Mouse (Mus musculus) layer of hippocampus, adult 18-20 months (tissue): ENCODE measurements around the gene Tead2. TPM values are rescaled to one million over a fixed set of nuclear protein-coding genes. Genes with fewer than 3 reads are reported as not detected.
"Not testable (repeated sequence)": the region's sequence is repeated elsewhere in the genome, so short reads cannot be mapped to it uniquely, and the experiment has no call there.

Experiments used
- DNase-seq, 2 experiments: peaks; one replicate each; pipeline ENCODE4 v3.0.0; 2022; ENCODE audit warnings: low spot score in 2 of 2
- long read RNA-seq: library from polyadenylated mRNA; stranded (forward); transcript quantifications from one replicate; pipeline ENCODE4 v2.0.0, GENCODE M21; 2021
- total RNA-seq, 2 experiments: library from RNA; stranded (reverse); gene quantifications; 2 replicates each; pipeline ENCODE4 v1.2.3; 2021

Gene Tead2
- 1 to 10 TPM; 3.2 to 4.2 TPM for total RNA-seq
- long read RNA-seq, partial matches to known transcripts, result 0 of 1 reads
- long read RNA-seq, other reads (novel, unspliced or antisense), result 0 of 1 reads

DNA sequence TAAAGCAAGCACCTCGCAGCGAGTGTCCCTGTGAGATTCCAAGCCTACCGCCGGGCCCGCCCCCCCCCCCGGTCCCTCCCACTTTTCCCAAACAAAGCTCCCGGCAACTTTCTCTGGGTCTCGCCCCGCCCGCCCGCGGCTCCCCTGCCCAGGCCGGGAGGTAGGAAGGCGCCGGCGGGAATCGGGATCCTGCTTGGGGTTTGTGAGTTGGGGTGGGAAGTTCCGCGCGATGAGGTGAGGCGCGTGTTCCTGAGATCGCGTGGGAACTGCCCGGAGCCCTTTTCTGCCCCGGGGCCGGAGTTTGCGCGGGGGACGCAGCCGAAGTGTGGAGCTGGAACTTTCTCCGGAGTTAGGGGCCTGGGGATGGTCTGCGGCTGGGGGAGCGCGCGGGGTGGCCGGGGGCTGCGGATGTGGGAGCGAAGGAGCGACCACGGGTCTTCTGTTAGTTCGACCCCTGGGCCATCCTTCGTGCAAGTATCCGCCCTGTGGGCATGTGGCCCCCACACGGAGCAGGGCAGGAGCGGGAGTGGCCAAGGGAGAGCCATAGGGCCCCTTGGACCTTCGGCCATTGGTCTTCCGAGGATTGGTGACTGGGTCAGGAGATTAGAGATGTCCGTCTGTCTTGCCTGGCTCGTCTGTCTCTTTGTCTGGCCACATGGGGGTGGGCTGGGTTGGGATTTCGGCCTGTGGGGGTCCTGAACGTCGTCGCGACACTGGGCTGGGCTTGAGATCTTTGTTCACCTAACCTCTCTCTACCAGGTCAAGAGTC is at the start of gene Tead2:
TSS of gene Tead2 (plus strand) at position 81 of the 769 bp plus-strand sequence.
- no peak for DNase-seq

DNA sequence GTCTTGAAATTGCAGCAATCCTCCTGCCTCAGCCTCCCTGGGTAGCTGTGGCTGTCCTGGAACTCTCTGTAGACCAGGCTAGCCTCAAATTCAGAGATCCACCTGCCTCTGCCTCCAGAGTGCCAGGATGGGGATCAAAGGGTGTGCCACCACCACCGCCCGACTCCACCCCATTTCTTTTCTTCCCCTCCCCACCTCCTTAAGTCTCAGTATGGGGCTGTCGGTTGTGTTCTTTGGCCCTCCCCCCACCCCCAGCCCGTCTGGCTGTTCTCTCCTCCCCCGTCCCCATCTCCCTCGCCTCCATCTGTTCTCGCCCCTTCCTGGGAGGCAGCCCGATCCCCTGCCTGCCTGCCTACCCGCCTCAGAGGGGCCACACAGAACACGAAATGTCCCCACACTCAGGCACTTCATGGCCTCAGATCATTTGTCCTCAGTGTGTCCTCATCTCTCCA is 48.6 kb upstream of the Tead2 start:
- peak in 1 of 2 experiments; percentile 82 for DNase-seq

DNA sequence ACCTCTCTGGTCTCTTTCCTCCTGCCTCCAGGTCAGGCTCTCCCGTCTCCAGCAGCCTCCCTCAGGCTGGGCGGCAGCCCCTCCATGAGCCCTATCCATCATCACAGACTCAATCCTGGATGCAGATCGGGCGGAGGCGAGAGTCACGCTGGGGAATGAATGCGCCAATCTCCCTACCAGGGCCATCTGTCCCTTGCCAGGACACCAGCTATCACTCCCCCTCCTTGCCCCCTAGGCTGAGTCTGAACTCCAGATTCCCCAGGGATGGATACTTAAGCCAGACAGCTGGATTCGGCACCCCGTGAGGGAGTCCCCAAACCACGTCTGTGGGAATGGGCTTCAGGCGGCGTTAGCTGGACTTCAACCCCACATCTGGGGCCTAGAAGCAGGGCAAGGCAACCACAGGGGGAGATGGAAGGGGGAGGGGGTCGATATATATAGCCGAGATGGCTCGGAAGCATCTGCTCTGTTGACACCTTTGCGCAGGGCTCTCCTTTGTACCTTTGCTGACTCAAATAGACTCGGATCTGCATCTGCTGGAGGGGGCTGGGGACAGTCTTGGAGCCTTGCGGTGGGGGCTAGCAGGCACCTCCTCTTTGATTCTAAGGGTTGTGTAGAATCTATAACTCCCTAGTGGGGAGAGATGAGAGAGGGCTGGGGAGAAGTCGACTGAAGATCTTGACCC is 47.6 kb upstream of the Tead2 start:
- peak; percentile 77 to 84 for DNase-seq

DNA sequence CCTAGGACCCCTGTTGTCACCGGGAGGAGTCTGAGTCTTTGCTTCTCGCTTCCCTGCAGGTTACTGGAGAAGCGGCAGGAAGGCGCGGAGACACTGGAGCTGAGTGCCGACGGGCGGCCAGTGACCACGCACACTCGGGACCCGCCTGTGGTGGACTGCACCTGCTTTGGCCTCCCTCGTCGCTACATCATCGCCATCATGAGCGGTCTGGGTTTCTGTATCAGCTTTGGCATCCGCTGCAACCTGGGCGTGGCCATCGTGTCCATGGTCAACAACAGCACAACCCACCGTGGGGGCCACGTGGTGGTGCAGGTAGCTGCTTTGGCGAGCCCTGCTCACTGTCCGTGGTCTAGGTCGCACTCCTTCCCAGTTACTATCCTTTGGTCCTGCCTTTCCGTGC is 46.9 kb upstream of the Tead2 start:
- DNase-seq, result peak in 1 of 2 experiments; percentile 22

DNA sequence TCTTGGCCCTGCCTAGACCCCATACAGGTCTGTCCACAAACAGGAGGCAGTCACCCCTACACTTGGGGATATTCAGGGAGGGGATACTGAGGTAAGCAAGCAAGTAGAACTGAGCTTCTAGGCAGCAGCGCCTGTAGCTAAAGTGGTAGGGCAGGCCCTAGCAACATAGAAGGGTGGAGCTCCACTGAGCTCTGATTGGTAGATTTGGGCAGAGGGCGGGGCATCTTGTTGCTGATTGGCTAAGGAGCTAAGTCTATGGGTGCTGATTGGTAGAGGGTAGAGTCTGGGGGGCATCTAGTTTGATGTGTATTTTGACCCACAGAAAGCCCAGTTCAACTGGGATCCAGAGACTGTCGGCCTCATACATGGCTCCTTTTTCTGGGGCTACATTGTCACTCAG is 46.1 kb upstream of the Tead2 start:
- peak in 1 of 2 experiments; percentile 78 for DNase-seq

DNA sequence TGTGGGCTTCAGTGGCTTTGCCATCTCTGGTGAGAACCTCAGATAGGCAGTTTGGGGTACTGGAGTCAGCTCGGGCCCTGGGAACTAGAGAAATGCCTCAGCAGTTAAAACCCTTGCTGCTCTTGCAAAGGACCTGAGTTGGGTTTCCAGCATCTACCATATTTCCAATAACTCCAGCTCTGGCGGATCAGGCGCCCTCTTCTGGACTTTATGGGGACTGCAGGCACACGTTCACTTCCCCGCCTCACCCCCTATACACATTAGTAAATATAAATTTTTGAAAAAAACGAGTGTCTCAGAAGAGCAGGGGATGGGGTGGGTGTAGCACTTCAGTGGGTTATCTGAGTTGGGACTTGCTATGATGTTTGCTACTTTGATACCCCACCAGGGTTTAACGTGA is 42.6 kb upstream of the Tead2 start:
- DNase-seq, result peak in 1 of 2 experiments; percentile 53

DNA sequence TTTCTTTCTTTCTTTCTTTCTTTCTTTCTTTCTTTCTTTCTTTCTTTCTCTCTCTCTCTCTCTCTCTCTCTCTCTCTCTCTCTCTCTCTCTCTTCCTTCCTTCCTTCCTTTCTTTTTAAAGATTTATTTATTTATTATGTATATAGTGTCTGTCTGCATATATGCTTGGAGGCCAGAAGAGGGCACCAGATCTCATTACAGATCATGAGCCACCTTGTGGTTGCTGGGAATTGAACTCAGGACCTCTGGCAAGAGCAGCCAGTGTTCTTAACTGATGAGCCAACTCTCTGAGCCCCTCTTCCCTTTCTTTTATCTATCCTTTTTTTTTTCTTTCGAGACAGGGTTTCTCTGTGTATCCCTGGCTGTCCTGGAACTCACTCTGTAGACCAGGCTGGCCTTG is 41.8 kb upstream of the Tead2 start:
- DNase-seq, result not testable (repeated sequence)

DNA sequence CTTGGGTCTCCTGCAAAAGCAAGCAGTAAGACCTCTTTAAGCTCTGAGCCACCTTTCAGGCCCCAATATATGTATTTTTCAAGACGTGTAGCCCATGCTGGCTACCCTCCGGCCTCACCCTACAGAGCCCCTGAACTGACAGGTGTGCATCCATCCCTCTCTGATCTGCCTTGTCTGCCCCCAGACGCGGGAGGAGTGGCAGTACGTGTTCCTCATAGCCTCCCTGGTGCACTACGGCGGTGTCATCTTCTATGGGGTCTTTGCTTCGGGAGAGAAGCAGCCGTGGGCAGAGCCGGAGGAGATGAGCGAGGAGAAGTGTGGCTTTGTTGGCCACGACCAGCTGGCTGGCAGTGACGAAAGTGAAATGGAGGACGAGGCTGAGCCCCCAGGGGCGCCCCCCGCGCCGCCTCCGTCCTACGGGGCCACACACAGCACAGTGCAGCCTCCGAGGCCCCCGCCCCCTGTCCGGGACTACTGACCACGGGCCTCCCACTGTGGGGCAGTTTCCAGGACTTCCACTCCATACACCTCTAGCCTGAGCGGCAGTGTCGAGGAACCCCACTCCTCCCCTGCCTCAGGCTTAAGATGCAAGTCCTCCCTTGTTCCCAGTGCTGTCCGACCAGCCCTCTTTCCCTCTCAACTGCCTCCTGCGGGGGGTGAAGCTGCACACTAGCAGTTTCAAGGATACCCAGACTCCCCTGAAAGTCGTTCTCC is 40.8 kb upstream of the Tead2 start:
- no peak for DNase-seq

DNA sequence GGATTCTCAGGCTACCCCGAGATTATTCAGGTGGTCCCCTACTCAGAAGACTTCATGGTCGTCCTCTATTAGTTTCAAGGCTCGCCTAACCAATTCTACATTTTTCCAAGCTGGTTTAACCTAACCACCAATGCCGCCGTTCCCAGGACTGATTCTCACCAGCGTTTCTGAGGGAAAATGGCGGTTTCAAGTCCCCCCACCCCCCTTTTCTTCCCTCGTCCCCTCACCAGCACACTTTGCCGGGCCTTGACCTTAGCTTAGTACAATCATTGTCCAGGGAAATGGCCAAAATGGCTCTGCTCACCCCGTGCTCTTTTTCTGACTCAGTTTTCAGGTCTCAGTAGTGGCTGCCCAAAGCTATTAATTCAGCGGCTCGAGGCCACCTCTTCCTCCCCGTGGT is 40.2 kb upstream of the Tead2 start:
- DNase-seq, result no peak

DNA sequence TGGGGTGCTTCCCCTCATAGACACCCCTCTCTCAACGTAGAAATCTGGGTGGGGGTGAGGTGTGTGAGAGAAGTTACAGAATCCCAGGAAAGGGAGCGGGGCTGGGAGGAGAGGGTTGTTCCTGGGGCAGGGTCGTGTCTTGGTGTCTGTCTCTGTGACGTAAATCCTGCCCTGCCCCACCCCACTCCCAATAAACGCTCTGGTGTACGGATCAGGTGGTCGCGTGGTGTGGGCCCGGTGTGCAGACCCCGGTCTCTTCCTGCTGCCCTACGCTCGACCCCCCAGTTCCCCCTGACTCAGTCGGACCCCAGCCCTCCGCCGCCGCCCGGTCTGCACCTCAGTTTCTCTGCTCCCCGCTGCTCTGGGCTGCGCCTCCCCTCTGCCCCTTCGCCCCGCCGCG is 39.6 kb upstream of the Tead2 start:
- DNase-seq, result no peak

DNA sequence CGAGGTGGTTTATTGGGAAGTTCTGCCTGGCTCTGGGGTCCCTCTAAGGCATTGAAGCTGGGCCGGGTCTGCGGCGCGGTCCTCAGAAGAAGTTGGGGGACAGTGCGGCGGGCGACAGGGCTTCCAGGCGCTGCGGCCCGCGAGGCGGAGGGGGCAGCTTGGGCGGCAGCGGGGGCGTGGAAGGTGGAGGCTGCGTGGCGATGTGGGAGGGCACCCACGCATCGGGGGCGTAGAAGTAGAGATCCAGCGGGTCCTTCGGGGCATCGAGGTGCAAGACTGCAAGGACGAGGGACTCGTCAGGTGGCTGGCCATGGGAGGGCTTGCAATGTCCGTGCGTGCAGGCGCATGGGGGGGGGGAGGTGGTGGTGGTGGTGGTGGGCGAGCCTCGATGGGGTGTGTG is 39.2 kb upstream of the Tead2 start:
- no peak for DNase-seq

DNA sequence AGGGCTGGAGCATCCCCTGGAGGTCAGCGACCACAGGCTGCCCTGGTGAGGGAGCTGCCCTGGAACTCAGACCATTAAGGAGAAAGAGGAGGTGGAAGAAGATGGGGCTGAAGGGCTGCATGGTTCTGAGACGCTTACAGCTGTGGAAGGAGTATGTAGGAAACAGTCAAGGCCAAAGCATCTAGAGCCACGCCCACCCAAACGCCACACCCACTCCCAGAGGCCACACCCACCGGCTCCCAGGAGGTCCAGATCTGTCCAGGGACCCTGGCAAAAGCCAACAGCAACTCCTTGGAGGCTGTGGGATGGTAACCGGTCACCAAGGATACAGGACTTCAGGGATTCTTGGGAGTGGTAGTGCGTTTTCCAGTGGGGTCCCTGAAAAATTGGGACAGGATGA is 37.0 kb upstream of the Tead2 start:
- no peak for DNase-seq

DNA sequence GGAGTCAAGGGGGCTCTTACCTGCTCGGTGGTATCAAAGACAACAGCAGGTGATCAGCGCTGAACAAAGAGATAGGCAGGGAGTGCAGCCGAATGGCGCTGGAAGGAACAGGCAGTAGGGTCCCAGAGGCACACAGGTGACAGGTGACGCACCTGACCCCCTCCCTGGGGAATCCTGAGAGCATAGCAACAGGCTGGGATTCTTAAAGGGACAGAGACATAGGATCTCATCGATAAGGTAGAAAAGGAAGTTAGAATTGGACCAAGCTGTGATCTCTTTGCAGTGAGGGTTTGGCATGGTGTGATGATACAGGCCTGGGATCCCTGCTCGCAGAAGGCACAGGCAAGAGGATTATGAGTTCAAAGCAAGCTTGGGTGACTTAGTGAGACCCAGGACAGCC is 36.1 kb upstream of the Tead2 start, which contains the start of gene Gfy:
TSS of gene Gfy (minus strand) at position 101 of the 400 bp plus-strand sequence.
- no peak for DNase-seq

DNA sequence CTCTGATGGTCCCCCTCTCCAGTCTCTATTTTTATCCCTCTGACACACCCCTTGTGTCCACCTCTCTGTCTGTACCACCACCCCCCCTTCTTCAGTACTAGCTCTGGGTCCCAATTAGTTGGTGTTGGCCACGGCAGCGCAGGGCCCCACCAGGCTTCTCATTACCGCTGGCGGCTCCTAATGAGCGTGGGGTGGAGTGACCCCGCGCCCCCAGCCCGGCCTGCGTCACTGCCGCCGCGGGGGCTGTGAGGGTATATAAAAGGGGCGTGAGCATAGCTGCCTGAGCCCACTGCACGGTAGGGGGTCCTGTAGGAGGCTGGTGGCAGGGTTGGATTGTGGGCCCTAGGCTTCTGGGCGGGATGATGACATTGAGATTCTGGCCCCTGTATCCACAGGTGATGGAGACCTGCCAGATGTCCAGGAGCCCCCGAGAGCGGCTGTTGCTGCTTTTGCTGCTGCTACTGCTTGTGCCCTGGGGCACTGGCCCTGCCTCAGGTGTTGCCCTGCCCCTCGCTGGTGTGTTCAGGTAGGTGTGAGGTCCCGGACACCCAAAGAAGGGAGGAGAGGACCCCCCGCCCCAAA is 34.6 kb upstream of the Tead2 start, which contains the start of gene Pth2:
TSS of gene Pth2 (plus strand) at position 100 of the 582 bp plus-strand sequence.
- no peak for DNase-seq

DNA sequence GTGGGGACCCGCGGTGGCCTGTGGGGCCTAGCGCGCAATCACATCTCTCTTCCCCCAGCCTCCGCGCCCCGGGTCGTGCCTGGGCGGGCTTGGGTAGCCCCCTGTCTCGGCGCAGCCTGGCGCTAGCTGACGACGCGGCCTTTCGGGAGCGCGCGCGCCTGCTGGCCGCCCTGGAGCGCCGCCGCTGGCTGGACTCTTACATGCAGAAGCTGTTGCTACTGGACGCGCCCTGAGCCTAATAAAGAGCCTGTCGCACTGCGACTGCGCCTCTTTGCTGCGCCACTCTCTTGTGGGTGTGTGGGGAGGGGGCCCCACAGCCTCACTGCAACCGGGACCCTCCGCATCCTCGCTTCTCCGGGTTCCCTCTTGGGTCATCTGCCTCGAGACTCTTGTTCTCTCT is 34.0 kb upstream of the Tead2 start:
- DNase-seq, result no peak

DNA sequence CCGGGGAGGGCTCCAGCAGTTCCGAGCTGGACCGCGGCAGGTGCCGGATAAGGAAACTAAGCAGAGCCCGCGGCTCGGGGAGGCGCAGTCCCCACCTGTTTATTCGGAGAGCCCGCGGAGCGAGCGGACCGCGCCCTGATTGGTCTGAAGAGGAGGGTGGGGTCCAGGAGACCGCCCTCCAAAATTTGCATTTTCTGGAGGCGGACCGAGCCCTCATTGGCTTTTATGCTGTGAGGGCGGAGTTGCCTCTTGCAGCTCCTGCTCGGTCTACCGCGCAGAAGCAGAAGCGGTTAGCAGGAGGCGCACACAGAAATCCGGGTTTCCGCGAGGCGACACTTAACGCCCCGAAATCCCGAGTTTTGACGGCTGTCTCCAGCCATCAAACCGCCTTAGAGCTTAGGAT is 33.4 kb upstream of the Tead2 start:
- DNase-seq, result peak; percentile 86 to 91

DNA sequence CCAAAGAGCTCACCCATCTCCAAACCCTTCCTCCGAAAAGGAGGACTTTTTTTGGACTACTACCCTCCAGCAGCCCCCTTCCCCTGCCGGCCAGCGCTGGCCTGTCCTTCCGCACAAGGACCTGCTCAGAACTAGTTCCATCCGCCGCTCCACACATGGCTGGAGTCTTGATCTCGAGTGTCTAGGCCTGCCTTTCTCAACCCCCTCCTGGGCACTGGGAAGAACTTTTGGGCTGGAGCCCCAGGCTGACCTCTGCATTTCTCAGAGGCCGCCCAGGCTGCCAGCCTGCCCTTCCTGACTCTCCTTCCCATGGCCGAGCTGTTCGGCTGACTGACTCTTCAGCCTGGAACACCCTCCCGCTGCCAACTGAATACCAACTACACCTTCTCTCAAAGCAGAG is 32.9 kb upstream of the Tead2 start:
- no peak for DNase-seq

DNA sequence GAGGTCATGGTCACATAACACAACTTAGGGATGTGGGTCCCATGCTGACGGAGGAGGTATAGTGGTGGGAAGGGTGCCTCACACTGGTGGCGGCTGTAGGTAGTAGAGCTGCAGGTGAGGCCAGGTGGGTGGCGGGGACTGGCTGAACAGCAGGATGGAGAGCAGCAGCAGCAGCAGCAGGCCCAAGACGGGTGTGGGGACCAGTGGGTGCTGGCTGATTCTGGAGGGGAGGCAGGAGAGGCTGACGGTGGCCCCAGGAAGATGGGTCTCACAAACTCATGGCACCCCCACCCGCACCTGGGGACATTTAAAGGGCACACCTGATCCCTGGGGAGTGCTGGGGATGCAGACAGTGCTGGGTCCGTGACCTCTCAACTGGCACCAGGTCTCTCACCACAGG is 31.9 kb upstream of the Tead2 start:
- DNase-seq, result no peak

DNA sequence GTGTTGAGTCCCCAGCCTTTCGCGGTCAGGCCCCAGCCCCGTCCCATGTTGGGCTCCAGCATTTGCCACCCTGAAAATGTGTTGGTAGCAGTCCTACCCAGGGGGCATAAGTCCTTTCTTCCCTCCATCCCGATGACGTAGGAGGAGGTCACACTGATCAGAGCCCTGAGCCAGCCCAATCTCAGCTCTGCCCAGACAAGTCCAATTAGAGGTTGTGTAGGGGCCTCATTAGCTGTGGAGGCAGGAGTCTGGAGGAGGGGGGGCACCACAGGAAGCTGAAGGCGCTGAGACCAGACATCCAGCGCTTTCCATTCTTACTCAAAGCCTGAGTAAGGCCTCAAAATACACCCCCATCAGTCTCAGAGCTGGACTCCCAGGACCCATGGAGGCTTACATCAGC is 29.6 kb upstream of the Tead2 start:
- no peak for DNase-seq

DNA sequence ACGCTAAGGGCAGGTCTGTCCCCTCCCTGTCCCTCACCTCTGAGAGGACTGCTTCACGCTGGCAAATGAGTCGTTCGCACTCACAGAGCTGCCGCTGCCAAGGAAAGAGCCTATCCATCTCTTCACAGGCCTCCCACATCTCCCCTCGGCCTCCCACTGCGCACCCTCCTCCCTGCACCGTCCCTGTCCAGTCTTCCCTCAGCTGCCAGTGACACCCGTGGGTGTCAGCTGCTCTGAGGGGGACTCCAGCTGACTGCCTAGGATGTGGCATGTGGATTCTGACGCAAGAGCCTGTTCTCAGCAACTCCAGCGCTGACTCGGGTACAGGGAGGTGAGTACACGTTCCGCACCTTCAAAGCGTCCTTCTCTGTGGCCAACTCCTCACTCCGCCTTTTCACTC is 26.0 kb upstream of the Tead2 start:
- no peak for DNase-seq

DNA sequence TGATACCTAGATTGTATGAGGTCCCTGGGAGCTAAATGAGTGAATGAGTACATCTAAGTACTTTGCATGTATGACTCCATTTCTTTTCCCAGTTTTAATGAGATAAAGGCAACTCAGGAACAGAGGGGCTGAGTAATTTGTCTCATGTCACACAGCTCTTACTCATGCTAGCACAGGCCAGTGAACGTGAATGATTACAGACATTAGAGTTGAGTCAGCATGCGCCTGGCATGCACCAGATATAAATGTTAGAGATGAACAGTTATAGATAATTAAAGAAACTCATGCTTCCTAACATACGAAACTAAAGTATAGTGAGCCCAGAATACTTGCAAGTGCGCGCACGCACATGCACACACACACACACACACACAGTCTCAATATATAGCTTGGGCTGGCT is 25.4 kb upstream of the Tead2 start:
- DNase-seq, result no peak
